Mouse (Mus musculus) hindbrain, embryonic 15.5 days (tissue): ENCODE data around the gene Pax3. TPM values are rescaled to one million over a fixed set of nuclear protein-coding genes. Genes with fewer than 3 reads are reported as not detected.

Source experiments
- ATAC-seq: fragments of 200-750 bp; cut with Nextera tagmentation; 2 replicates; pipeline ENCODE4 v1.8.0; 2017; ENCODE audit warnings: low read depth, moderate number of reproducible peaks, moderate TSS enrichment; ENCODE audit not compliant: low FRiP score
- H3K27ac ChIP-seq: fragments of 300-500 bp; sonication (generic); replicated peaks from 2 replicates; pipeline ENCODE4 v1.5.1; 2015; ENCODE audit warnings: mild to moderate bottlenecking, inconsistent platforms
- H3K27me3 ChIP-seq: fragments of 300-500 bp; sonication (generic); 2 replicates; pipeline ENCODE4 v1.6.1; 2015; ENCODE audit warnings: control low read depth, inconsistent platforms
- H3K36me3 ChIP-seq: fragments of 300-500 bp; sonication (generic); 2 replicates; pipeline ENCODE4 v1.6.1; 2015; ENCODE audit warnings: control low read depth, inconsistent platforms
- H3K4me1 ChIP-seq: fragments of 300-500 bp; sonication (generic); replicated peaks from 2 replicates; pipeline ENCODE4 v1.6.1; 2015; ENCODE audit warnings: control low read depth, inconsistent platforms
- H3K4me2 ChIP-seq: fragments of 300-500 bp; sonication (generic); 2 replicates; pipeline ENCODE4 v1.6.1; 2015; ENCODE audit warnings: moderate library complexity, mild to moderate bottlenecking, inconsistent platforms
- H3K4me3 ChIP-seq: fragments of 300-500 bp; sonication (generic); 2 replicates; pipeline ENCODE4 v1.5.1; 2015; ENCODE audit warnings: mild to moderate bottlenecking, inconsistent platforms
- H3K9ac ChIP-seq: fragments of 300-500 bp; sonication (generic); 2 replicates; pipeline ENCODE4 v1.6.1; 2015; ENCODE audit warnings: inconsistent platforms
- H3K9me3 ChIP-seq: fragments of 300-500 bp; sonication (generic); 2 replicates; pipeline ENCODE4 v1.6.1; 2016; ENCODE audit warnings: control low read depth, inconsistent platforms
- WGBS: fragments of 180-500 bp; shearing (Covaris S2); methylation state at CpG from one replicate; pipeline ENCODE4 v1.1.7; 2015; 5-methylcytosine and 5-hydroxymethylcytosine counted together
- polyA plus RNA-seq: library from polyadenylated mRNA; unstranded; fragments of >200 nt; fragmentation: Nextera tagmentation; extraction: Ambion mirVana; gene quantifications from 2 replicates; pipeline ENCODE4 v1.2.1, GENCODE M21; 2015

The Pax3 gene
- polyA plus RNA-seq, 1 experiment from 2014 or later: 14.0 TPM

GRCm38 (mm10) chr1:78195771-78196712 lies 892 bp downstream of the Pax3 start:
- peaks cover 9% of the 10 kb centered on the region; the same call in 1 of the 2 replicates for H3K4me1 ChIP-seq
- no peaks in the 10 kb centered on the region for H3K36me3 ChIP-seq
- H3K27ac ChIP-seq: peak overlapping the region; percentile 77
- H3K27me3 ChIP-seq: peaks cover 46% of the 10 kb centered on the region
- H3K9me3 ChIP-seq: no peaks in the 10 kb centered on the region
- peak overlapping the region; percentile 49 for H3K4me2 ChIP-seq
- peak overlapping the region; percentile 41 for H3K4me3 ChIP-seq
- WGBS: 1% methylated on average over 42 of the region's 42 CpGs
- no peak; the same call in 1 of the 2 replicates for ATAC-seq
- peak overlapping the region; percentile 47 for H3K9ac ChIP-seq

GRCm38 (mm10) chr1:78195145-78195544 lies 1.8 kb downstream of the Pax3 start:
- H3K9me3 ChIP-seq: no peaks in the 10 kb centered on the region
- peaks cover 51% of the 10 kb centered on the region for H3K27me3 ChIP-seq
- ATAC-seq: no peak
- H3K9ac ChIP-seq: peak overlapping the region; percentile 47
- 6% methylated on average over 21 of the region's 21 CpGs for WGBS
- no peaks in the 10 kb centered on the region for H3K36me3 ChIP-seq
- peak overlapping the region; percentile 49 for H3K4me2 ChIP-seq
- peak overlapping the region; percentile 41 for H3K4me3 ChIP-seq
- H3K4me1 ChIP-seq: peaks cover 9% of the 10 kb centered on the region; the same call in 1 of the 2 replicates
- H3K27ac ChIP-seq: no peak overlapping the region; the same call in 1 of the 2 replicates

GRCm38 (mm10) chr1:78194381-78195047 lies 2.4 kb downstream of the Pax3 start:
- Histone ChIP-seq H3K4me1 (peaks cover 12% of the 10 kb centered on the region), H3K36me3 (no peaks in the 10 kb centered on the region), H3K4me2 (peak overlapping the region; percentile 66; the same call in 1 of the 2 replicates), H3K9ac (no peak overlapping the region), H3K27ac (no peak overlapping the region), H3K4me3 (peak overlapping the region; percentile 41), H3K9me3 (no peaks in the 10 kb centered on the region), H3K27me3 (peaks cover 49% of the 10 kb centered on the region)
- no peak for ATAC-seq
- WGBS: 6% methylated on average over 6 of the region's 6 CpGs

GRCm38 (mm10) chr1:78193465-78193991 lies 3.4 kb downstream of the Pax3 start:
- Histone ChIP-seq H3K4me1 (peaks cover 15% of the 10 kb centered on the region), H3K9me3 (no peaks in the 10 kb centered on the region), H3K4me2 (peak overlapping the region; percentile 66), H3K27ac (no peak overlapping the region), H3K27me3 (peaks cover 39% of the 10 kb centered on the region), H3K36me3 (no peaks in the 10 kb centered on the region), H3K9ac (peak overlapping the region; percentile 20), H3K4me3 (peak overlapping the region; percentile 41)
- WGBS: 3% methylated on average over 20 of the region's 20 CpGs
- no peak for ATAC-seq

- H3K27me3 ChIP-seq: peaks cover 39% of the 10 kb centered on the region
- peaks cover 15% of the 10 kb centered on the region for H3K4me1 ChIP-seq
- peak overlapping the region; percentile 66 for H3K4me2 ChIP-seq
- no peak for ATAC-seq
- H3K9me3 ChIP-seq: no peaks in the 10 kb centered on the region
- peak overlapping the region; percentile 7 for H3K9ac ChIP-seq
- no peak overlapping the region; the same call in 1 of the 2 replicates for H3K27ac ChIP-seq
- H3K36me3 ChIP-seq: no peaks in the 10 kb centered on the region
- 6% methylated on average over 20 of the region's 20 CpGs for WGBS
- H3K4me3 ChIP-seq: peak overlapping the region; percentile 41
These were observed 4.0 kb downstream of the Pax3 start for GRCm38 (mm10) chr1:78192746-78193464.

GRCm38 (mm10) chr1:78192217-78192735 lies 4.7 kb downstream of the Pax3 start:
- H3K27me3 ChIP-seq: peaks cover 39% of the 10 kb centered on the region
- H3K4me1 ChIP-seq: peaks cover 15% of the 10 kb centered on the region
- H3K4me2 ChIP-seq: peak overlapping the region; percentile 66
- no peak overlapping the region; the same call in 1 of the 2 replicates for H3K27ac ChIP-seq
- no peaks in the 10 kb centered on the region for H3K9me3 ChIP-seq
- ATAC-seq: no peak
- H3K9ac ChIP-seq: peak overlapping the region; percentile 7; the same call in 1 of the 2 replicates
- no peaks in the 10 kb centered on the region for H3K36me3 ChIP-seq
- peak overlapping the region; percentile 41 for H3K4me3 ChIP-seq
- WGBS: 17% methylated on average over 19 of the region's 19 CpGs

GRCm38 (mm10) chr1:78191761-78192160 lies 5.2 kb downstream of the Pax3 start:
- no peak overlapping the region for H3K9ac ChIP-seq
- ATAC-seq: no peak
- peak overlapping the region; percentile 66 for H3K4me2 ChIP-seq
- peak overlapping the region; percentile 41 for H3K4me3 ChIP-seq
- H3K4me1 ChIP-seq: peaks cover 11% of the 10 kb centered on the region
- H3K36me3 ChIP-seq: no peaks in the 10 kb centered on the region
- H3K27ac ChIP-seq: peak overlapping the region; percentile 78
- H3K9me3 ChIP-seq: no peaks in the 10 kb centered on the region
- H3K27me3 ChIP-seq: peaks cover 37% of the 10 kb centered on the region
- WGBS: 63% methylated on average over 1 of the region's 1 CpGs

GRCm38 (mm10) chr1:78191331-78191730 lies 5.6 kb downstream of the Pax3 start:
- peaks cover 7% of the 10 kb centered on the region for H3K4me1 ChIP-seq
- no peak overlapping the region for H3K9ac ChIP-seq
- peak overlapping the region; percentile 41 for H3K4me3 ChIP-seq
- H3K4me2 ChIP-seq: peak overlapping the region; percentile 66
- 70% methylated on average over 1 of the region's 1 CpGs for WGBS
- H3K36me3 ChIP-seq: no peaks in the 10 kb centered on the region
- H3K27ac ChIP-seq: peak overlapping the region; percentile 78
- H3K9me3 ChIP-seq: no peaks in the 10 kb centered on the region
- H3K27me3 ChIP-seq: peaks cover 34% of the 10 kb centered on the region
- no peak for ATAC-seq

- H3K27me3 ChIP-seq: peaks cover 36% of the 10 kb centered on the region
These were observed 6.4 kb downstream of the Pax3 start for GRCm38 (mm10) chr1:78190386-78191111.

GRCm38 (mm10) chr1:78189501-78190345 lies 7.2 kb downstream of the Pax3 start:
- WGBS: under 1% methylated on average over 39 of the region's 47 CpGs
- H3K9ac ChIP-seq: 0 out of 2 replicates have a peak overlapping the region, but pooled peaks have one; percentile 22

More at GRCm38 (mm10) chr1:78190386-78191111, 6.4 kb downstream of the Pax3 start:
- Histone ChIP-seq H3K4me1 (peaks cover 6% of the 10 kb centered on the region), H3K4me3 (peak overlapping the region; percentile 41), H3K36me3 (no peaks in the 10 kb centered on the region), H3K9ac (no peak overlapping the region), H3K27ac (peak overlapping the region; percentile 78), H3K9me3 (no peaks in the 10 kb centered on the region), H3K4me2 (peak overlapping the region; percentile 66)
- ATAC-seq: peak; percentile 55
- 11% methylated on average over 12 of the region's 12 CpGs for WGBS

More at GRCm38 (mm10) chr1:78189501-78190345, 7.2 kb downstream of the Pax3 start:
- Histone ChIP-seq H3K36me3 (no peaks in the 10 kb centered on the region), H3K4me3 (peak overlapping the region; percentile 41), H3K4me1 (peaks cover 6% of the 10 kb centered on the region), H3K27ac (peak overlapping the region; percentile 78), H3K9me3 (no peaks in the 10 kb centered on the region), H3K4me2 (peak overlapping the region; percentile 66), H3K27me3 (peaks cover 44% of the 10 kb centered on the region)
- peak; percentile 67 for ATAC-seq
